Comparison of ENCODE assay signal across 10 mouse cellular contexts in genomic region chr9:42795881-42796280, GRCm38 (mm10).
DNase-seq lines count a peak whose midpoint lies in the region; TF ChIP-seq lines count a peak whose summit lies in the region.
"Had no signal": no experiment of that assay in that cellular context is flagged by ENCODE, and none has a peak within 500 bp of the region (broad histone marks: within the 10 kb centered on the region; RNA-seq: fewer than 3 reads in every experiment).

No protein-coding gene starts in this region.

- DNase-seq in adrenal gland, adult 2 months, result peak; percentile 17
- no peak for DNase-seq in adrenal gland, adult 18-20 months (ENCODE audit: low spot score in 2 of 2)
- peak; percentile 6 for DNase-seq in kidney, adult 11 months
- DNase-seq in kidney, adult 18-20 months, result no peak
- peak; percentile 64 for DNase-seq in brain, embryonic 14.5 days (ENCODE audit: low read depth)
- peak; percentile 10 to 47 for DNase-seq in kidney, postnatal 25 days
- DNase-seq in spleen, postnatal 10 days (ENCODE audit: low spot score in 2 of 2), result no peak
- DNase-seq in adipocyte (ENCODE audit: low spot score), result no peak
- DNase-seq: cerebellum, adult 18-20 months; liver, postnatal 0 days had no signal

- no peak for TF ChIP-seq CTCF in brain, embryonic 14.5 days (IDR thresholded peaks at IDR 0.05; ENCODE audit: borderline replicate concordance, extremely low read depth, insufficient read depth, insufficient read length)

- no peak for TF ChIP-seq POLR2A in brain, embryonic 14.5 days (IDR thresholded peaks at IDR 0.05; ENCODE audit: borderline replicate concordance, extremely low read depth, insufficient read depth, insufficient read length, poor library complexity, severe bottlenecking)

Comparison
In these comparisons a context has a peak if more than half of its experiments do, and no peak if none do; other contexts are left out.
1. DNase-seq: peak in adrenal gland, adult 2 months (single experiment), kidney, adult 11 months (single experiment), brain, embryonic 14.5 days (single experiment) and kidney, postnatal 25 days (2 of 2); none in adrenal gland, adult 18-20 months (0 of 2), kidney, adult 18-20 months (single experiment), spleen, postnatal 10 days (0 of 2) and adipocyte (single experiment).